Mouse (Mus musculus): Measurements from ENCODE around the gene Lin52. TPM values are rescaled to one million over a fixed set of nuclear protein-coding genes. Genes with fewer than 3 reads are reported as not detected.
"Not testable (repeated sequence)": the region's sequence is repeated elsewhere in the genome, so short reads cannot be mapped to it uniquely, and the experiment has no call there.

Gene Lin52
- polyA plus RNA-seq, 1 experiment, result 26.3 TPM

- 57% methylated on average over 7 of the region's 7 CpGs for WGBS
- H3K4me1 ChIP-seq (ENCODE audit: control insufficient read depth, insufficient read depth, low read length), result peaks cover 6% of the 10 kb centered on the region; the same call in 1 of the 2 replicates
- peak; percentile 27 for DNase-seq
These were observed 82.7 kb downstream of the Lin52 start for GRCm38 (mm10) chr12:84533706-84534486.

GRCm38 (mm10) chr12:84539537-84539936, 88.3 kb downstream of the Lin52 start:
- not testable (repeated sequence) for H3K4me1 ChIP-seq (ENCODE audit: control insufficient read depth, insufficient read depth, low read length); H3K27me3 ChIP-seq (replicated peaks; ENCODE audit: control insufficient read depth, insufficient read depth, low read length); H3K4me3 ChIP-seq (ENCODE audit: insufficient read depth, low read depth, low read length); H3K36me3 ChIP-seq (ENCODE audit: control insufficient read depth, insufficient read depth, low read length); DNase-seq; H3K27ac ChIP-seq (ENCODE audit: insufficient read depth, low read depth, low read length)
- WGBS, result 93% methylated on average over 3 of the region's 3 CpGs
- 0 out of 2 replicates have a peak, but pooled peaks have one; percentile 34 for TF ChIP-seq CTCF (conservative IDR thresholded peaks at IDR 0.05; ENCODE audit: insufficient read depth, insufficient read length, low read depth, low read length)

More at GRCm38 (mm10) chr12:84533706-84534486, 82.7 kb downstream of the Lin52 start:
- H3K27me3 ChIP-seq (replicated peaks; ENCODE audit: control insufficient read depth, insufficient read depth, low read length), result no peaks in the 10 kb centered on the region
- H3K36me3 ChIP-seq (ENCODE audit: control insufficient read depth, insufficient read depth, low read length), result no peaks in the 10 kb centered on the region
- TF ChIP-seq POLR2A (IDR thresholded peaks at IDR 0.05; ENCODE audit: low read depth, low read length), result no peak
- TF ChIP-seq CTCF (conservative IDR thresholded peaks at IDR 0.05; ENCODE audit: insufficient read depth, insufficient read length, low read depth, low read length), result no peak
- H3K27ac ChIP-seq (ENCODE audit: insufficient read depth, low read depth, low read length), result no peak overlapping the region
- H3K4me3 ChIP-seq (ENCODE audit: insufficient read depth, low read depth, low read length), result no peak overlapping the region

GRCm38 (mm10) chr12:84541391-84541958, 90.3 kb downstream of the Lin52 start:
- 72% methylated on average over 11 of the region's 11 CpGs for WGBS
- no peak overlapping the region for H3K27ac ChIP-seq (ENCODE audit: insufficient read depth, low read depth, low read length)
- no peak for DNase-seq

GRCm38 (mm10) chr12:84546028-84546427, 94.8 kb downstream of the Lin52 start:
- Histone ChIP-seq H3K4me1 (ENCODE audit: control insufficient read depth, insufficient read depth, low read length) (no peaks in the 10 kb centered on the region), H3K36me3 (ENCODE audit: control insufficient read depth, insufficient read depth, low read length) (no peaks in the 10 kb centered on the region), H3K27me3 (replicated peaks; ENCODE audit: control insufficient read depth, insufficient read depth, low read length) (no peaks in the 10 kb centered on the region), H3K27ac (ENCODE audit: insufficient read depth, low read depth, low read length) (no peak overlapping the region), H3K4me3 (ENCODE audit: insufficient read depth, low read depth, low read length) (no peak overlapping the region)
- 2% methylated on average over 12 of the region's 12 CpGs for WGBS
- no peak for TF ChIP-seq POLR2A (IDR thresholded peaks at IDR 0.05; ENCODE audit: low read depth, low read length)
- TF ChIP-seq CTCF (conservative IDR thresholded peaks at IDR 0.05; ENCODE audit: insufficient read depth, insufficient read length, low read depth, low read length), result peak; percentile 89
- DNase-seq, result peak; percentile 56

More at GRCm38 (mm10) chr12:84541391-84541958, 90.3 kb downstream of the Lin52 start:
- H3K4me3 ChIP-seq (ENCODE audit: insufficient read depth, low read depth, low read length), result no peak overlapping the region
- no peaks in the 10 kb centered on the region for H3K4me1 ChIP-seq (ENCODE audit: control insufficient read depth, insufficient read depth, low read length)
- TF ChIP-seq CTCF (conservative IDR thresholded peaks at IDR 0.05; ENCODE audit: insufficient read depth, insufficient read length, low read depth, low read length) (no peak), POLR2A (IDR thresholded peaks at IDR 0.05; ENCODE audit: low read depth, low read length) (no peak)
- no peaks in the 10 kb centered on the region for H3K27me3 ChIP-seq (replicated peaks; ENCODE audit: control insufficient read depth, insufficient read depth, low read length)
- H3K36me3 ChIP-seq (ENCODE audit: control insufficient read depth, insufficient read depth, low read length), result no peaks in the 10 kb centered on the region

GRCm38 (mm10) chr12:84546577-84547085, 95.4 kb downstream of the Lin52 start:
- 80% methylated on average over 2 of the region's 2 CpGs for WGBS

GRCm38 (mm10) chr12:84548251-84548650, 97.0 kb downstream of the Lin52 start:
- Histone ChIP-seq H3K4me3 (ENCODE audit: insufficient read depth, low read depth, low read length) (no peak overlapping the region), H3K27ac (ENCODE audit: insufficient read depth, low read depth, low read length) (no peak overlapping the region), H3K4me1 (ENCODE audit: control insufficient read depth, insufficient read depth, low read length) (no peaks in the 10 kb centered on the region), H3K36me3 (ENCODE audit: control insufficient read depth, insufficient read depth, low read length) (no peaks in the 10 kb centered on the region), H3K27me3 (replicated peaks; ENCODE audit: control insufficient read depth, insufficient read depth, low read length) (no peaks in the 10 kb centered on the region)
- TF ChIP-seq POLR2A (IDR thresholded peaks at IDR 0.05; ENCODE audit: low read depth, low read length) (no peak), CTCF (conservative IDR thresholded peaks at IDR 0.05; ENCODE audit: insufficient read depth, insufficient read length, low read depth, low read length) (no peak)
- DNase-seq, result no peak
- 56% methylated on average over 8 of the region's 8 CpGs for WGBS

More at GRCm38 (mm10) chr12:84546577-84547085, 95.4 kb downstream of the Lin52 start:
- DNase-seq, result no peak
- Histone ChIP-seq H3K4me1 (ENCODE audit: control insufficient read depth, insufficient read depth, low read length) (no peaks in the 10 kb centered on the region), H3K36me3 (ENCODE audit: control insufficient read depth, insufficient read depth, low read length) (no peaks in the 10 kb centered on the region), H3K4me3 (ENCODE audit: insufficient read depth, low read depth, low read length) (no peak overlapping the region), H3K27me3 (replicated peaks; ENCODE audit: control insufficient read depth, insufficient read depth, low read length) (no peaks in the 10 kb centered on the region), H3K27ac (ENCODE audit: insufficient read depth, low read depth, low read length) (no peak overlapping the region)
- TF ChIP-seq POLR2A (IDR thresholded peaks at IDR 0.05; ENCODE audit: low read depth, low read length), result no peak
- TF ChIP-seq CTCF (conservative IDR thresholded peaks at IDR 0.05; ENCODE audit: insufficient read depth, insufficient read length, low read depth, low read length), result no peak

GRCm38 (mm10) chr12:84555218-84555617, 104.0 kb downstream of the Lin52 start:
- 63% methylated on average over 8 of the region's 8 CpGs for WGBS
- Histone ChIP-seq H3K4me1 (ENCODE audit: control insufficient read depth, insufficient read depth, low read length) (no peaks in the 10 kb centered on the region), H3K27me3 (replicated peaks; ENCODE audit: control insufficient read depth, insufficient read depth, low read length) (no peaks in the 10 kb centered on the region), H3K4me3 (ENCODE audit: insufficient read depth, low read depth, low read length) (no peak overlapping the region), H3K27ac (ENCODE audit: insufficient read depth, low read depth, low read length) (no peak overlapping the region), H3K36me3 (ENCODE audit: control insufficient read depth, insufficient read depth, low read length) (no peaks in the 10 kb centered on the region)
- TF ChIP-seq POLR2A (IDR thresholded peaks at IDR 0.05; ENCODE audit: low read depth, low read length) (no peak), CTCF (conservative IDR thresholded peaks at IDR 0.05; ENCODE audit: insufficient read depth, insufficient read length, low read depth, low read length) (no peak)
- no peak for DNase-seq
